Mouse (Mus musculus): Measurements from ENCODE around the gene Pbx3. TPM values are rescaled to one million over a fixed set of nuclear protein-coding genes. Genes with fewer than 3 reads are reported as not detected.

Pbx3 gene
- polyA plus RNA-seq, 1 experiment from 2014 or later: 35.0 TPM

DNA sequence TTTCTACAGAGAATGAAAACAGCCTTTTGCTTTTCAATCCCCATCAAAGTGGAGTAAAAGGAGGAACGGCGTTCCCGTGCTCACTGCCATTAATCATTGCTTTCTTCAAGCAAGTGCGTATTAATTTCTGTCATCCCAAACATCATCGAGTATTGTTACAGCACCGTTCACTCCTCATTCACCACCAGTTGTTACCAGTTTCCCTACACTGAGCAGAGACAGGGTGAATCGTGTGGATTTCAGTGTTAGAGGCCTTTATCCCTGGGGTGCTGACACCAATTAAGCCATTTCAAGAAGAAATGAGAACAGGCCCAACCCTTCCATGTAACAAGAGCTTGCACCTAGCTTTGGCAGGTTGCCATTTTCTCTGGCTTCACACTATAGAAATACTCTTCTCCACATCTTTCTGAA is 17.1 kb downstream of the Pbx3 start:
- no peak overlapping the region for H3K9ac ChIP-seq (ENCODE audit: low read length)
- H3K9me3 ChIP-seq (ENCODE audit: control insufficient read depth, low read length): no peaks in the 10 kb centered on the region
- ATAC-seq (ENCODE audit: insufficient number of reproducible peaks, low FRiP score, low TSS enrichment, low read depth) (no peak), DNase-seq (ENCODE audit: low spot score) (peak; percentile 24)
- H3K27ac ChIP-seq (replicated peaks; ENCODE audit: low read depth, low read length): no peak overlapping the region
- H3K4me1 ChIP-seq (ENCODE audit: control insufficient read depth, insufficient read depth, low read length): peaks cover 8% of the 10 kb centered on the region; the same call in 1 of the 2 replicates
- no peaks in the 10 kb centered on the region for H3K27me3 ChIP-seq (ENCODE audit: control insufficient read depth, insufficient read depth, low read length)
- WGBS: 58% methylated on average over 7 of the region's 7 CpGs
- H3K4me2 ChIP-seq (ENCODE audit: low read depth, severe bottlenecking): no peak overlapping the region
- H3K36me3 ChIP-seq (ENCODE audit: control insufficient read depth, insufficient read depth, low read length): no peaks in the 10 kb centered on the region
- H3K4me3 ChIP-seq (ENCODE audit: low read depth, low read length): no peak overlapping the region

- no peaks in the 10 kb centered on the region for H3K27me3 ChIP-seq (ENCODE audit: control insufficient read depth, insufficient read depth, low read length)
- DNase-seq (ENCODE audit: low spot score) (no peak), ATAC-seq (ENCODE audit: insufficient number of reproducible peaks, low FRiP score, low TSS enrichment, low read depth) (no peak)
- H3K4me3 ChIP-seq (ENCODE audit: low read depth, low read length): no peak overlapping the region
- no peaks in the 10 kb centered on the region for H3K4me1 ChIP-seq (ENCODE audit: control insufficient read depth, insufficient read depth, low read length)
- no peak overlapping the region for H3K27ac ChIP-seq (replicated peaks; ENCODE audit: low read depth, low read length)
- no peaks in the 10 kb centered on the region for H3K9me3 ChIP-seq (ENCODE audit: control insufficient read depth, low read length)
- no peaks in the 10 kb centered on the region for H3K36me3 ChIP-seq (ENCODE audit: control insufficient read depth, insufficient read depth, low read length)
- H3K4me2 ChIP-seq (ENCODE audit: low read depth, severe bottlenecking): no peak overlapping the region
- no peak overlapping the region for H3K9ac ChIP-seq (ENCODE audit: low read length)
These were observed 20.9 kb downstream of the Pbx3 start for GRCm38 (mm10) chr2:34352006-34352405.

GRCm38 (mm10) chr2:34347096-34347495 is 25.8 kb downstream of the Pbx3 start:
- no peak overlapping the region for H3K4me3 ChIP-seq (ENCODE audit: low read depth, low read length)
- no peak overlapping the region for H3K9ac ChIP-seq (ENCODE audit: low read length)
- H3K27ac ChIP-seq (replicated peaks; ENCODE audit: low read depth, low read length): no peak overlapping the region
- H3K4me2 ChIP-seq (ENCODE audit: low read depth, severe bottlenecking): no peak overlapping the region
- DNase-seq (ENCODE audit: low spot score) (no peak), ATAC-seq (ENCODE audit: insufficient number of reproducible peaks, low FRiP score, low TSS enrichment, low read depth) (no peak)
- no peaks in the 10 kb centered on the region for H3K27me3 ChIP-seq (ENCODE audit: control insufficient read depth, insufficient read depth, low read length)
- 72% methylated on average over 6 of the region's 6 CpGs for WGBS
- no peaks in the 10 kb centered on the region for H3K36me3 ChIP-seq (ENCODE audit: control insufficient read depth, insufficient read depth, low read length)
- H3K4me1 ChIP-seq (ENCODE audit: control insufficient read depth, insufficient read depth, low read length): no peaks in the 10 kb centered on the region
- no peaks in the 10 kb centered on the region for H3K9me3 ChIP-seq (ENCODE audit: control insufficient read depth, low read length)

GRCm38 (mm10) chr2:34298664-34299063 is 74.3 kb downstream of the Pbx3 start:
- Histone ChIP-seq H3K4me2 (ENCODE audit: low read depth, severe bottlenecking) (no peak overlapping the region), H3K36me3 (ENCODE audit: control insufficient read depth, insufficient read depth, low read length) (no peaks in the 10 kb centered on the region), H3K9me3 (ENCODE audit: control insufficient read depth, low read length) (no peaks in the 10 kb centered on the region), H3K27ac (replicated peaks; ENCODE audit: low read depth, low read length) (no peak overlapping the region), H3K4me1 (ENCODE audit: control insufficient read depth, insufficient read depth, low read length) (no peaks in the 10 kb centered on the region; the same call in 1 of the 2 replicates), H3K4me3 (ENCODE audit: low read depth, low read length) (no peak overlapping the region), H3K27me3 (ENCODE audit: control insufficient read depth, insufficient read depth, low read length) (no peaks in the 10 kb centered on the region), H3K9ac (ENCODE audit: low read length) (no peak overlapping the region)
- ATAC-seq (ENCODE audit: insufficient number of reproducible peaks, low FRiP score, low TSS enrichment, low read depth): no peak
- DNase-seq (ENCODE audit: low spot score): no peak
- WGBS: 84% methylated on average over 1 of the region's 1 CpGs

- no peak for DNase-seq (ENCODE audit: low spot score)
- WGBS: 96% methylated on average over 3 of the region's 3 CpGs
These were observed 74.7 kb downstream of the Pbx3 start for GRCm38 (mm10) chr2:34298202-34298601.

GRCm38 (mm10) chr2:34289726-34290125 is 83.2 kb downstream of the Pbx3 start:
- DNase-seq (ENCODE audit: low spot score) (no peak), ATAC-seq (ENCODE audit: insufficient number of reproducible peaks, low FRiP score, low TSS enrichment, low read depth) (no peak)
- Histone ChIP-seq H3K9me3 (ENCODE audit: control insufficient read depth, low read length) (no peaks in the 10 kb centered on the region), H3K27ac (replicated peaks; ENCODE audit: low read depth, low read length) (no peak overlapping the region), H3K36me3 (ENCODE audit: control insufficient read depth, insufficient read depth, low read length) (no peaks in the 10 kb centered on the region), H3K27me3 (ENCODE audit: control insufficient read depth, insufficient read depth, low read length) (no peaks in the 10 kb centered on the region), H3K9ac (ENCODE audit: low read length) (no peak overlapping the region), H3K4me1 (ENCODE audit: control insufficient read depth, insufficient read depth, low read length) (peaks cover 10% of the 10 kb centered on the region; the same call in 1 of the 2 replicates), H3K4me2 (ENCODE audit: low read depth, severe bottlenecking) (no peak overlapping the region), H3K4me3 (ENCODE audit: low read depth, low read length) (no peak overlapping the region)
- WGBS: 80% methylated on average over 1 of the region's 1 CpGs

More at GRCm38 (mm10) chr2:34298202-34298601, 74.7 kb downstream of the Pbx3 start:
- H3K9ac ChIP-seq (ENCODE audit: low read length): no peak overlapping the region
- ATAC-seq (ENCODE audit: insufficient number of reproducible peaks, low FRiP score, low TSS enrichment, low read depth): no peak
- no peak overlapping the region for H3K4me3 ChIP-seq (ENCODE audit: low read depth, low read length)
- H3K27me3 ChIP-seq (ENCODE audit: control insufficient read depth, insufficient read depth, low read length): no peaks in the 10 kb centered on the region
- no peak overlapping the region for H3K27ac ChIP-seq (replicated peaks; ENCODE audit: low read depth, low read length)
- H3K4me2 ChIP-seq (ENCODE audit: low read depth, severe bottlenecking): no peak overlapping the region
- H3K36me3 ChIP-seq (ENCODE audit: control insufficient read depth, insufficient read depth, low read length): no peaks in the 10 kb centered on the region
- H3K4me1 ChIP-seq (ENCODE audit: control insufficient read depth, insufficient read depth, low read length): no peaks in the 10 kb centered on the region
- H3K9me3 ChIP-seq (ENCODE audit: control insufficient read depth, low read length): no peaks in the 10 kb centered on the region

- DNase-seq (ENCODE audit: low spot score) (no peak), ATAC-seq (ENCODE audit: insufficient number of reproducible peaks, low FRiP score, low TSS enrichment, low read depth) (no peak)
- peaks cover 15% of the 10 kb centered on the region for H3K4me1 ChIP-seq (ENCODE audit: control insufficient read depth, insufficient read depth, low read length)
- H3K27me3 ChIP-seq (ENCODE audit: control insufficient read depth, insufficient read depth, low read length): no peaks in the 10 kb centered on the region
- no peak overlapping the region for H3K9ac ChIP-seq (ENCODE audit: low read length)
- no peaks in the 10 kb centered on the region for H3K9me3 ChIP-seq (ENCODE audit: control insufficient read depth, low read length)
- no peak overlapping the region for H3K27ac ChIP-seq (replicated peaks; ENCODE audit: low read depth, low read length)
- WGBS: 76% methylated on average over 2 of the region's 2 CpGs
- no peaks in the 10 kb centered on the region for H3K36me3 ChIP-seq (ENCODE audit: control insufficient read depth, insufficient read depth, low read length)
- no peak overlapping the region for H3K4me2 ChIP-seq (ENCODE audit: low read depth, severe bottlenecking)
- H3K4me3 ChIP-seq (ENCODE audit: low read depth, low read length): no peak overlapping the region
These were observed 88.7 kb downstream of the Pbx3 start for GRCm38 (mm10) chr2:34284239-34284638.

DNA sequence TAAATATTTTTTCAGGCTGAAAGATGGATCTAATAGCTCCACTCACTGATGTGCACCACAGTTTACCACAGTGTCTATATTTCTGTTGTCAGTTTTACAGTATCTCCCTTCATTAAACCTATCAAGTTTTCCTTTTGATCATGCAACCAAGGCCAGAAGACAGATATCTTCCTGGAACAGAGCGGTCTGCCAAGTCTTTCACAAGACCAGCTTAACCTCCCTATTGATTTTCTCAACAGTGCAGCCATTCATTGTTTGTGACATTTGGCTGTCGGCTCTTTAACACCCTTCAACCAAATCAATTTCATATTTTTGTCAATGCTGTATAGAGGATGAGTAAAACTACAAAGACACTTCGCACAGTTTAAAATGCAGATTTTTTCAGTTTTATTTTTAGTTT is 91.9 kb downstream of the Pbx3 start:
- Histone ChIP-seq H3K27ac (replicated peaks; ENCODE audit: low read depth, low read length) (no peak overlapping the region), H3K9me3 (ENCODE audit: control insufficient read depth, low read length) (no peaks in the 10 kb centered on the region), H3K36me3 (ENCODE audit: control insufficient read depth, insufficient read depth, low read length) (no peaks in the 10 kb centered on the region), H3K4me2 (ENCODE audit: low read depth, severe bottlenecking) (no peak overlapping the region), H3K4me3 (ENCODE audit: low read depth, low read length) (no peak overlapping the region), H3K4me1 (ENCODE audit: control insufficient read depth, insufficient read depth, low read length) (peaks cover 5% of the 10 kb centered on the region), H3K9ac (ENCODE audit: low read length) (no peak overlapping the region), H3K27me3 (ENCODE audit: control insufficient read depth, insufficient read depth, low read length) (no peaks in the 10 kb centered on the region)
- WGBS: 71% methylated on average over 3 of the region's 3 CpGs
- ATAC-seq (ENCODE audit: insufficient number of reproducible peaks, low FRiP score, low TSS enrichment, low read depth) (no peak), DNase-seq (ENCODE audit: low spot score) (no peak)

DNA sequence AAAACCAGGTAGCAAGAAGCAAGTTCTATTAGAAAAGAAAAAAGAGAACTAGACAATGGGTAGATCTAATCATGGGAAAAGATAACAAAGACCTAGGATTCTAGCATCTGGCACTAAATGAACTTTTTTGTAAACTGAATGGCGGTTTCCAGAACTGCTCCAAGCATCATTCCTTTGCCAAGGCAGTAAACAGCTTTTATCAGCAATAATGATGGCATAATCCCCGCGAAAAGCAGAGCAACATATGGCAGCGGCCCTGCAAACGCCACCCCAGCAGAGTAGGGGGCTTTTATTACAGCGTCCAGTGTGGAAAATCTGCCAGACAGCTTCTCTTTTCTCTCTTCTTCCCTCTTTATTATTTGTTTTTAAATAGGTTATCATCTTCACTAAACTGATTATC is 93.2 kb downstream of the Pbx3 start:
- no peak for DNase-seq (ENCODE audit: low spot score)
- ATAC-seq (ENCODE audit: insufficient number of reproducible peaks, low FRiP score, low TSS enrichment, low read depth): no peak
- H3K4me2 ChIP-seq (ENCODE audit: low read depth, severe bottlenecking): no peak overlapping the region
- 25% methylated on average over 6 of the region's 6 CpGs for WGBS
- no peaks in the 10 kb centered on the region for H3K9me3 ChIP-seq (ENCODE audit: control insufficient read depth, low read length)
- no peak overlapping the region for H3K4me3 ChIP-seq (ENCODE audit: low read depth, low read length)
- H3K27me3 ChIP-seq (ENCODE audit: control insufficient read depth, insufficient read depth, low read length): no peaks in the 10 kb centered on the region
- no peaks in the 10 kb centered on the region for H3K36me3 ChIP-seq (ENCODE audit: control insufficient read depth, insufficient read depth, low read length)
- H3K9ac ChIP-seq (ENCODE audit: low read length): no peak overlapping the region
- no peak overlapping the region for H3K27ac ChIP-seq (replicated peaks; ENCODE audit: low read depth, low read length)
- H3K4me1 ChIP-seq (ENCODE audit: control insufficient read depth, insufficient read depth, low read length): peaks cover 5% of the 10 kb centered on the region

Measured in limb, embryonic 11.5 days (tissue).